8 mouse cellular contexts compared by ENCODE assay signal in genomic region chr19:8724392-8724791, GRCm38 (mm10). TPM values are rescaled to one million over a fixed set of nuclear protein-coding genes. Genes with fewer than 3 reads are reported as not detected.
A peak's percentile ranks its signal among the peaks of the same experiment; 100 is the strongest.
DNase-seq lines count a peak whose midpoint lies in the region; ATAC-seq lines count a peak whose summit lies in the region.

No protein-coding gene starts in this region.

- no peaks in the 10 kb centered on the region for H3K9me3 ChIP-seq in erythroblast, embryonic 14.5 days (ENCODE audit: control insufficient read depth, low read length)
- H3K9me3 ChIP-seq in forebrain, embryonic 11.5 days (ENCODE audit: control insufficient read depth, low read length), result no peaks in the 10 kb centered on the region
- no peaks in the 10 kb centered on the region for H3K9me3 ChIP-seq in liver, embryonic 12.5 days (replicated peaks)

- ATAC-seq in erythroblast, adult 5-6 weeks (replicated peaks; ENCODE audit: low FRiP score, poor library complexity, severe bottlenecking), result no peak
- ATAC-seq in forebrain, embryonic 11.5 days (replicated peaks; ENCODE audit: low FRiP score), result no peak
- ATAC-seq in liver, embryonic 12.5 days, result no peak

- H3K4me3 ChIP-seq in erythroblast, embryonic 14.5 days (replicated peaks), result peak overlapping the region; percentile 80
- H3K4me3 ChIP-seq in forebrain, embryonic 11.5 days (ENCODE audit: low read depth, low read length), result peak overlapping the region; percentile 89
- peak overlapping the region; percentile 77 for H3K4me3 ChIP-seq in liver, embryonic 12.5 days

- H3K36me3 ChIP-seq in erythroblast, embryonic 14.5 days (ENCODE audit: control insufficient read depth), result peaks cover 47% of the 10 kb centered on the region
- peaks cover 10% of the 10 kb centered on the region; the same call in 1 of the 2 replicates for H3K36me3 ChIP-seq in forebrain, embryonic 11.5 days (ENCODE audit: control insufficient read depth, insufficient read depth, low read length)
- peaks cover 32% of the 10 kb centered on the region for H3K36me3 ChIP-seq in liver, embryonic 12.5 days

- H3K27me3 ChIP-seq in erythroblast, embryonic 14.5 days (ENCODE audit: control insufficient read depth), result no peaks in the 10 kb centered on the region
- H3K27me3 ChIP-seq in forebrain, embryonic 11.5 days (ENCODE audit: control insufficient read depth, insufficient read depth, low read length), result no peaks in the 10 kb centered on the region
- no peaks in the 10 kb centered on the region for H3K27me3 ChIP-seq in liver, embryonic 12.5 days (replicated peaks)

- peak overlapping the region; percentile 98 for H3K9ac ChIP-seq in forebrain, embryonic 11.5 days (ENCODE audit: low read length)
- H3K9ac ChIP-seq in liver, embryonic 12.5 days, result peak overlapping the region; percentile 88

- DNase-seq in 3T3-L1 (ENCODE audit: low read depth, low spot score) (peak; percentile 34), adipocyte (ENCODE audit: low spot score) (no peak)
- no peak for DNase-seq in forebrain, embryonic 11.5 days (ENCODE audit: low spot score)
- DNase-seq in thymus, postnatal 36 days, result no peak
- no peak for DNase-seq in embryo, embryonic 9.5 days (ENCODE audit: extremely low spot score)

- WGBS in forebrain, embryonic 11.5 days, result 7% methylated on average over 2 of the region's 2 CpGs
- WGBS in liver, embryonic 12.5 days (ENCODE audit: insufficient replicate concordance), result 0% methylated on average over 2 of the region's 2 CpGs

- H3K4me1 ChIP-seq in erythroblast, embryonic 14.5 days (ENCODE audit: control insufficient read depth), result peaks cover 63% of the 10 kb centered on the region
- H3K4me1 ChIP-seq in forebrain, embryonic 11.5 days (replicated peaks; ENCODE audit: control insufficient read depth, insufficient read depth, low read length), result peaks cover 12% of the 10 kb centered on the region
- H3K4me1 ChIP-seq in liver, embryonic 12.5 days, result peaks cover 50% of the 10 kb centered on the region

- peak overlapping the region; percentile 84 for H3K4me2 ChIP-seq in forebrain, embryonic 11.5 days (ENCODE audit: low read depth, low read length, severe bottlenecking)
- H3K4me2 ChIP-seq in liver, embryonic 12.5 days, result peak overlapping the region; percentile 76

- H3K27ac ChIP-seq in forebrain, embryonic 11.5 days (ENCODE audit: low read depth, low read length), result peak overlapping the region; percentile 82
- H3K27ac ChIP-seq in liver, embryonic 12.5 days, result peak overlapping the region; percentile 97

RNA-seq across cellular contexts. Expression of gene Slc3a2, which starts 1.2 kb away (rescaled TPM):
- polyA plus RNA-seq in erythroblast, embryonic 14.5 days (2012), result 33.5 and 37.4 TPM in 2 replicates
- total RNA-seq in erythroblast, adult 5-6 weeks (2015; ENCODE audit: low replicate concordance), result 150 and 218 TPM in 2 replicates
- 337 and 409 TPM in 2 replicates for total RNA-seq in erythroblast, adult 5-6 weeks (2017; ENCODE audit: low replicate concordance)
- polyA plus RNA-seq in forebrain, embryonic 11.5 days (2014; fragmentation: Nextera tagmentation; extraction: Ambion mirVana), result 132 and 143 TPM in 2 replicates
- polyA plus RNA-seq in liver, embryonic 12.5 days (2016; fragmentation: Nextera tagmentation; extraction: Ambion mirVana), result 133 and 141 TPM in 2 replicates

RNA-seq across cellular contexts. Expression of gene Wdr74, which starts 11.2 kb away (rescaled TPM):
- 1.7 and 2.5 TPM in 2 replicates for polyA plus RNA-seq in erythroblast, embryonic 14.5 days (2012)
- total RNA-seq in erythroblast, adult 5-6 weeks (2015; ENCODE audit: low replicate concordance), result 7.9 and 61.9 TPM in 2 replicates
- total RNA-seq in erythroblast, adult 5-6 weeks (2017; ENCODE audit: low replicate concordance), result 15.3 and 18.3 TPM in 2 replicates
- 79.5 and 89.2 TPM in 2 replicates for polyA plus RNA-seq in forebrain, embryonic 11.5 days (2014; fragmentation: Nextera tagmentation; extraction: Ambion mirVana)
- 87.1 and 95.9 TPM in 2 replicates for polyA plus RNA-seq in liver, embryonic 12.5 days (2016; fragmentation: Nextera tagmentation; extraction: Ambion mirVana)

RNA-seq across cellular contexts. Expression of gene 1700092M07Rik, which starts 16.1 kb away (rescaled TPM):
- not detected in 2 replicates for polyA plus RNA-seq in erythroblast, embryonic 14.5 days (2012)
- total RNA-seq in erythroblast, adult 5-6 weeks (2015; ENCODE audit: low replicate concordance), result not detected in 2 replicates
- total RNA-seq in erythroblast, adult 5-6 weeks (2017; ENCODE audit: low replicate concordance), result not detected in 2 replicates
- 2.3 and 3.1 TPM in 2 replicates for polyA plus RNA-seq in forebrain, embryonic 11.5 days (2014; fragmentation: Nextera tagmentation; extraction: Ambion mirVana)
- polyA plus RNA-seq in liver, embryonic 12.5 days (2016; fragmentation: Nextera tagmentation; extraction: Ambion mirVana), result 2.1 and 2.3 TPM in 2 replicates

RNA-seq across cellular contexts. Expression of gene Stx5a, which starts 16.8 kb away (rescaled TPM):
- 3.3 and 3.6 TPM in 2 replicates for polyA plus RNA-seq in erythroblast, embryonic 14.5 days (2012)
- 105 and 119 TPM in 2 replicates for total RNA-seq in erythroblast, adult 5-6 weeks (2015; ENCODE audit: low replicate concordance)
- total RNA-seq in erythroblast, adult 5-6 weeks (2017; ENCODE audit: low replicate concordance), result 161 and 226 TPM in 2 replicates
- 88.4 and 93.8 TPM in 2 replicates for polyA plus RNA-seq in forebrain, embryonic 11.5 days (2014; fragmentation: Nextera tagmentation; extraction: Ambion mirVana)
- 56.2 and 58.4 TPM in 2 replicates for polyA plus RNA-seq in liver, embryonic 12.5 days (2016; fragmentation: Nextera tagmentation; extraction: Ambion mirVana)

RNA-seq across cellular contexts. Expression of gene Nxf1, which starts 32.5 kb away (rescaled TPM):
- 2.9 and 3.0 TPM in 2 replicates for polyA plus RNA-seq in erythroblast, embryonic 14.5 days (2012)
- total RNA-seq in erythroblast, adult 5-6 weeks (2015; ENCODE audit: low replicate concordance), result 135 and 146 TPM in 2 replicates
- 35.0 and 81.7 TPM in 2 replicates for total RNA-seq in erythroblast, adult 5-6 weeks (2017; ENCODE audit: low replicate concordance)
- polyA plus RNA-seq in forebrain, embryonic 11.5 days (2014; fragmentation: Nextera tagmentation; extraction: Ambion mirVana), result 238 and 247 TPM in 2 replicates
- 116 and 130 TPM in 2 replicates for polyA plus RNA-seq in liver, embryonic 12.5 days (2016; fragmentation: Nextera tagmentation; extraction: Ambion mirVana)

Comparison
In these comparisons a context has a peak if more than half of its experiments do, and no peak if none do; other contexts are left out.
1. RNA of gene Wdr74, which starts 11.2 kb away (polyA plus RNA-seq): 87.1 to 95.9 TPM in liver, embryonic 12.5 days and 79.5 to 89.2 TPM in forebrain, embryonic 11.5 days; 1.7 to 2.5 TPM in erythroblast, embryonic 14.5 days; every median in the first group is over 10 times any median in the second.
2. Peak in every context shown above with its lines, with median percentiles within 50 percentile points of each other: H3K4me3 ChIP-seq.